Mouse (Mus musculus): ENCODE results near the gene Rab25.

GRCm38 (mm10) chr3:88505765-88506164, 42.3 kb downstream of the Rab25 start:
- TF ChIP-seq CTCF (IDR thresholded peaks at IDR 0.05; ENCODE audit: control insufficient read depth, insufficient read depth, insufficient read length) (no peak), MAX (IDR thresholded peaks at IDR 0.05) (no peak)

Measured in C2C12 (cell line).